Mouse (Mus musculus): ENCODE data around the gene Dusp2.

DNA sequence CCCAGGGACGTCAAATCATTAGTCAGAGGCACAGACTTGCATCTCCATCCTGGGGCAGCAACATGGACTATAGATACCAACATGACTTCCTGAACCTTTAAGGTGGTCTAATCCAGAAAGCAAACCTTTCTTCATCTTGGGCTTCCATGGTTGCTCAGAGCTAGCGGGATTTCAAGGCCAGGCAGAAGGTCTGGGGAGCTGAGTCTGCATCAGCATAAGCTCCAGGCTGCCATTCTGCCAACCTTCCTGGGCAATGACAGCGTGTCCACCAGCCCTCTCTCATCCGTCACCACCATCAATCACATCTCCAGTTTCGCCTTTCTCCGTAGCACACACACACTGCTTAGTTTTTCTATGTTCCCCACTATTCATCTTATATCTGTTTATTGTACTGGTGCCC, 3.3 kb downstream of the Dusp2 start:
- TF ChIP-seq CTCF (IDR thresholded peaks at IDR 0.05; ENCODE audit: low read depth, low read length), result no peak
- TF ChIP-seq TAL1 (conservative IDR thresholded peaks at IDR 0.05; ENCODE audit: low read depth, low read length), result no peak
- TF ChIP-seq GATA1 (IDR thresholded peaks at IDR 0.05; ENCODE audit: borderline replicate concordance, low read length), result no peak
- no peak for TF ChIP-seq GATA2 (IDR thresholded peaks at IDR 0.05; ENCODE audit: borderline replicate concordance, low read depth, low read length)
- no peak for TF ChIP-seq POLR2AphosphoS5 (IDR thresholded peaks at IDR 0.05; ENCODE audit: insufficient replicate concordance, low read depth, low read length)
